Mouse (Mus musculus) layer of hippocampus, postnatal 36 days (tissue): ENCODE data around the gene Ankle1. TPM values are rescaled to one million over a fixed set of nuclear protein-coding genes. Genes with fewer than 3 reads are reported as not detected.
"Not testable (repeated sequence)": the region's sequence is repeated elsewhere in the genome, so short reads cannot be mapped to it uniquely, and the experiment has no call there.

Source experiments
- DNase-seq, 2 experiments: peaks; one replicate each; pipeline ENCODE4 v3.0.0; 2022
- total RNA-seq, 2 experiments: library from RNA; stranded (reverse); gene quantifications; 2 replicates each; pipeline ENCODE4 v1.2.3; 2021

Gene Ankle1
- total RNA-seq, 2 experiments from 2014 or later: 0.27 to 0.46 TPM

DNA sequence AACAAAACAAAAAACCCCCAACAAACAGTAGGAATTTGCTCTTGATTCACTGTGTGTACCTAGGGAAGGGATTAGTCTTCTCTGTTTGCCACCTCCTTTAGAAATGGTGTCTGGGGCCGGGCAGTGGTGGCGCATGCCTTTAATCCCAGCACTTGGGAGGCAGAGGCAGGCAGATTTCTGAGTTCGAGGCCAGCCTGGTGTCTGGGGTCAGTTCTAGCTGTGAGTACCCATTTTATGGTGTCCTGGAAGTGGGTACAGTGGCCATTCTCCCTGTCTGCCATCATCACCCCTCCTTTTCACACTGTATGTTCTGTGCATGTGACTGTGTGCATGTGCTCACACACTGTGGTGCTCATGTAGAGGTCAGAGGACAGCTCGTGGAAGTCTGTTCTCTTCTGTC, 2.4 kb downstream of the Ankle1 start:
- DNase-seq: no peak

DNA sequence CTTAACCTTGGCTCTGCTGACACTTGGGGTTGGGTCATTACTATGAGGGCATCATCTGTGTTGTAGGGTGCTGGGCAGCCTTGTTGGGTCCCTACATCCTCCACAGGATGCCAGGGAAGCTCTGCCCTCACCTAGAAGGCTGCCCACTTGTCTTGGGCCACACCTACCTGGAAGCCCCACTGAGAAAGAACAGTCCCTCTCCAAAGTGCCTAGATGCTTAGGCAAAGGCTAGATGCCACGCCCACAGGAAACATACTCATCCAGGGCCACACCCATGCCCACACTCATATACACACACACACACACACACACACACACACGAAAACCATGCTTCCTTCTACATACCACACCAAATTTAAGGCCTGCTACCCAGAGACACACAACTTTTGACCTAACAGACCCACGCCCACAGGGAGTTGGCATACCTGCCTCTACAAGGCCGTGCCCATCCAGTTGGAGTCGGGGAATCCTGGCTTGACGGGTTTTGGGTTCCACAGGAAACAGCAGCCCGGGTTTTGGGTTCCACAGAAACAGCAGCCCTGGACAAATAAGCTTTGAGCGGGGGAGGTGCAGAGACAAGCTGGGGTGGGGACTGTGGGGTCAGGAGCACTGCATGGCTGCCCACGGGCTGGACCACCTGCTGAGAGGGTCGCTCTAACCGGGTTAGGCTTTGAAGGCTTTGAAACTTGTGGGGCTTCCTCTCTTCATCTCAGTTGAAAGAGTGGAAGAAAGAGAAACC, 5.9 kb downstream of the Ankle1 start:
- no peak for DNase-seq

DNA sequence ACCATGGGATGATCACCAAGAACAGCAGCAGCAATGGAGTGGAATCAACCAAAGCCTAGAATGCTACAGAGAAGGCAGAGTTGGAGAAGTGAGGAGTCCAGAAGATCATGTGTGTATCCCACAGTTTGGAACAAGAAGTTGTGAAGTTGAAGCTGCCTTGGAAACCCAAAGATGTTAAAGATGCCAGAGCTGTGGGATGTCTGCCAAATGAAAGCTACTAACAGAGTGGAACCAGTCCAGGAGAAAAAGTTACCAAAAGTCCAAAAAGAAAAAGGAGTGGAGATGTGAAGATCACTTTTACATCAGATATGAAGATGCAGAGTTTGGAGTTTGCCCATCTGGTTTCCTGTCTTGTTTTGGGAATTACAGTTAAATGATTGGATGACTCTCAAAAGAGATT, 16.3 kb downstream of the Ankle1 start:
- no peak for DNase-seq

DNA sequence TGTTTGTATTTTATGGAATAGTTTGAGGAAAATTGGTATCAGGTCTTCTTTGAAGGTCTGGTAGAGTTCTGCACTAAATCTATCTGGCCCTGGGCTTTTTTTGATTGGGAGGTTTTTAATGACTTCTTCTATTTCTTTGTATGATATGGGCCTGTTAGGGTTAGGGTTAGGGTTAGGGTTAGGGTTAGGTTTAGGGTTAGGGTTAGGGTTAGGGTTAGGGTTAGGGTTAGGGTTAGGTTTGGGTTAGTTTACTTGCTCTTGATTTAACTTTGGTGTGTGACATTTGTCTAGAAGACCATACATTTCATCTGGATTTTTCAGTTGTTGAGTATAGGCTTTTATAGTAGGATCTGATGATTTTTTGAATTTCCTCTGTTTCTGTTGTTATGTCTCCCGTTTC, 27.1 kb downstream of the Ankle1 start:
- not testable (repeated sequence) for DNase-seq

DNA sequence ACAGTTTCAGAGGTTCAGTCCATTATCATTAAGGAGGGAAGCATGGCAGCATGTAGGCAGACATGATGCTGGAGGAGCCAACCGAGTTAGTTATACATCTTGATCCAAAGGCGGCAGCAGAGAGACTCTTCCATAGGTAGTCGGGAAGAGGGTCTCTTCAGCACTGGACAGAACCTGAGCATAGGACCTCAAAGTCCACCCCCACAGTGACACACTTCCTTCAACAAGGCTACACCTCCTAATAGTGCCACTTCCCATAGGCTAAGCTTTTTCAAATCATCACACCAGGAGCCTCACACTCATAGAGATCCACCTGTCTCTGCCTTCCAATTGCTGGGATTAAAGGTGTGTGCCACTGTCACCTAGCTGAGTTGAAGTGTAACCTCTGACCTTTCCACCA, 31.2 kb downstream of the Ankle1 start:
- DNase-seq: no peak

DNA sequence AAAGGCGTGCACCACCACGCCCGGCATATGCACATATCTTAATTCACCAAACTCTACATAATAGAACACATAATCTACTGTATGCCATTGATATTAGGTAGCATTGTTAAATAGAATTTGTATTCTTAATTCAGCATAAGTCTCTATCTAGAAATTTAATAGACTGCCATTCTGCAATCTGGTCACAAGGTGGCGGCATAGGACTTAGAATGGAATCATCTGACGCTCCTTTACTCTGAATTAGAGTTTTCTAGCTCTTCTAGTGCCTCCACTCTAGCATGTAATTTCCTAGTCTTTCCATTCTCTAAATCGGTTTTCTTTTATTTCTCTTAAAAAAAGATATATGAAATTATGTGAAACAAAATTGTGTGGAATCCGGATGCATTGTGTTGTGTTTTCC, 35.6 kb downstream of the Ankle1 start:
- DNase-seq: no peak

DNA sequence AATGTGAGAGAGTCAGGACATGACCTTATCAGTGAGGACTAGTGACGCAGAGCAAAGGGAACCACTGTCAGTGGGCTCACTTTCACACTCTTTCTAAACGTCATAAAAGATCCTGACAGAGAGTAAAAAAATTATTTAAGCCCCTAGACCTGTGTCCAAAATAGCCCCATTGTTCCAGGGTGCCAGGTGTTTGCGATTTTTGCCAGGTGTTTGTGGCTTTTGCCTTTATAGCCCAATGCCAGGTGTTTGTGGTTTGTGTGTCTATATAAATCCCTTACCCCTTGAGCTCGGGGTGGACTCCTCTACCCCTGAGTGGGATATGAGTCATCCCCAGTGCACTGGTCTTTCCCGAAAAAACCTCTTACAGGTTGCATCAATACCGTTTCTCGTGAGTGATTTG, 39.3 kb downstream of the Ankle1 start:
- DNase-seq: no peak

DNA sequence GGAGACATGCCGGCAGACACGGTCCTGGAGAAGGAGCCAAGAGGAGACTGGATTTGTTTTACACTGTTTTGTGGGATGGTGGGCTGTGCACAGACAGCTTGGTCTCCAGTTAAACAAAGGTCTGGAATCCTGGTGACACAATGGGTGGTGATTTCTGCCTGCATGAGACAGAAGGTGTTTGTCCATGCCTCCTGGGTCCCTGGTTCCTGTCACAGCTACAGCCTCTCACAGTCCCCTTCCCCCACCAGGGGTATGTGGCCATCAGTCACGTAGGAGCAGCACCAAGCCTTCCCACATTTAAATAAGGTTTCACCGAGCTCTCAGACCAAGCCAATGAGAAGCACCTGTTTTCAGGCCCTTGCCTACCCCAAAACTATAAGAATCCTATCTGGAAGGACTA, 45.5 kb downstream of the Ankle1 start:
- no peak for DNase-seq

DNA sequence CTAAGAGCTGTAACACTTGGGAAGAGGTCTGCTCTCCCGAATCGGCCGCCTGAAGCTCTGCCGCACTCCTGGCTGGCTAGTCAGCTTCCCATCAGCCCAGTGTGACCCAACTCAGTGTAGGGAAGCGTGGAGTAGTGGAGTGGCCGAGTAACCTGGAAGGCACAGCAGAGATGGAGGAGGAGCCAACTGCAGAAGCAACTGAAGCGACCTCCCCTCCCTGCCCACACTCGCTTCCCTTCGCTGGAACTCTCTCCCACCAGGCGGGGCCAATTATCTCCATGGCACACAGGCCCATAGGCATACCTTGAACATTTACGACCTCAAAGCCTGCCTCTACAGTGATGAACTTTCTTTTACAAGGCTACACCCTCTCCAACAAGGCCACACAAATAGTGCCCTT, 46.0 kb downstream of the Ankle1 start:
- DNase-seq: no peak

DNA sequence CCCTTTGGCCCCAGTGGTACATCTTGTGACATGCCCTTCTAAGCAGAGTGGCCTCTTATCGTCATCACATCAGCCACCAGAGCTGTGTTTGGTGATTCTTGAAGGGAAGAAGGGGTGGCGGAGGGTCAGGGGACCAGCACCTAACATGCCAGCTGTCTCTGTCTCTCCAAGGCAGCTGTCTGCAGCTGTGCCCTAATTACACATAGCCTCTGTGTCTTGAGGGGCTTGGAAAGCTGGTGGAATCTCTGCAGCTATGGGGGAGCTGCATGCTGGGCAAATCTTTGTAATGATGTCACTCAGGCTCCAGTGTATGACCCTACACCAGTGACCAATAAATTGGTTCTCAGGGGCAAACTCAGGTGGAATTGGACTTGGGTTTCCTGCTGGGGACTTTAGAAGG, 46.9 kb downstream of the Ankle1 start:
- DNase-seq: no peak

DNA sequence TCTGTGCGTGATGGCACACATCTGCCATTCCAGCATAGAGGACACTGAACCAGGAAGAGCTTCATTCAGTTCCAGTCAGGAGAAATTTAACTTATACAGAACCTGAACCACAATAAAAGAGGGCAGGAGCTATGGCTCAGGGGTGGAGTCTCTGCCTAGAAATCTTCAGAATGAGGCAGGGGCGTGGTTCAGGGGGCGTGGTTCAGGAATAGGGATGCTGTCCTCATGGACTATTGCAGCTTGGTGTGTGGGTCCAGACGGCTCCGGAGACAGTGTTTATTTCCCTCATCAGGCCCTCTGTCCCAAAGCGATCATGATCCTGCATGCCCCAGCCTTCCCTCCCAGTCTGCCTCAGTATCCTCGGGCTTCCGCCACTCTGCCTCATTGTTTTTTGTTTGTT, 48.9 kb downstream of the Ankle1 start:
- no peak for DNase-seq

DNA sequence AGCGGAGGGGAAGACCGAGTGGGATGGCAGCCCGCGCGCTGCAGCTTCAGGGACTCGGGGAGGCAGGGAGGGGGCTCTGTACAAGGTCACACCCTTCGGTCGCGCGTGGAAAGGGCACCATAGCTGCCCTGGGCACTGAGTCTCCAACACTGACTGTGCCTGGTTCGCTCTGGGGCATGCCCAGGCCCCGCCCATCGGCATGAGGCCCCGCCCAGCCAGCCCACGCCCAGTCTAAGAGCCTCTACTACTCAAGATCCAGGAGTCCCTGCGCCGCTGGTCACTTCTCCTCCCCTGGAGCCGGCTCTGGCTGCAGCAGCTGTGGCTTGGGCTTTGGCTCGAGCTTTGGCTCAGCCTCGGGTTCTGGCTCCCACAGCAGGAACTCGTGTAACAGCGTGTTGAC, 51.1 kb downstream of the Ankle1 start:
- no peak for DNase-seq

DNA sequence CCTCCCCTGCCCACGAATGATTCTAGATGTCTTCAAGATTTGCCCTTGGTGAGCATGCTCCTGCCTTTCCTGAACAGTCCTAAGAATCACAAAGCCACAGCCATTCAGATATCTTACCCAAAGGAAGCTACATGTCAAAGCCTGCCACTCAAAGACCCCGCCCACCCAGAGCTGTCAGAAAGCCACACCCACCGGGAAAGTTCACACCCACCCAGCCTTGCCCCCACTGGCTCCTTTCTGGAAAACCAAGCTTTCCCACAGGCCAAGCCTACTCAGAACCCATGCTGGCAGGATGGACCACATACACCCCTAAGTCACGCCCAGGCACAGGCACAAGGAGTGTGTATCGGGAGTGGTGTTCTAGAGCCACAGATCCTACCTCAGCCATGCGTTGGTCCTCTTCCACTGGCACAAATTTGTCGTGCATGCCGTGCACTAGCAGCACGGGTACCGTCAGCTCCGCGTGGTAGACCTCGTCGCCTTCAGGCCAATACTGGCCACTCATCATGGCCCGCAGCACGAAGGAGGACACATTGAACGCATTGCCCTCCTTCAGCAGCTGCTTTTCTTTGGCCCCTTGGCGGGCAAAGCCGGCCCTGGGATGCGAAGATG, 52.0 kb downstream of the Ankle1 start:
- no peak for DNase-seq

Other genes with a start within 250 kb of the Ankle1 start
- gene Myo9b, start 133.3 kb upstream of the Ankle1 start, total RNA-seq: 10 to 100 TPM; 32.9 to 36.4 TPM
- 1 to 10 TPM; 7.8 to 9.9 TPM for gene Haus8, start 133.1 kb upstream of the Ankle1 start, total RNA-seq
- gene Use1, start 39.2 kb upstream of the Ankle1 start, total RNA-seq: 100 to 1,000 TPM; 105 to 108 TPM
- gene Ocel1, start 34.7 kb upstream of the Ankle1 start, total RNA-seq: 10 to 100 TPM; 12.1 to 14.1 TPM
- 10 to 100 TPM; 42.6 to 47.1 TPM for gene Nr2f6, start 24.1 kb upstream of the Ankle1 start, total RNA-seq
- gene Ushbp1, start 10.2 kb upstream of the Ankle1 start, total RNA-seq: 1 to 10 TPM; 3.6 to 5.1 TPM
- 10 to 100 TPM; 92.1 to 93.4 TPM for gene Babam1, start 9.1 kb upstream of the Ankle1 start, total RNA-seq
- 100 to 1,000 TPM; 274 to 278 TPM for gene Abhd8, start 57.6 kb downstream of the Ankle1 start, total RNA-seq
- gene Mrpl34, start 58.9 kb downstream of the Ankle1 start, total RNA-seq: 10 to 100 TPM; 49.6 to 52.1 TPM
- 10 to 100 TPM; 87.6 to 93.5 TPM for gene Dda1, start 63.2 kb downstream of the Ankle1 start, total RNA-seq
- gene Ano8, start 80.0 kb downstream of the Ankle1 start, total RNA-seq: 10 to 100 TPM; 54.3 to 55.1 TPM
- 10 to 100 TPM; 31.7 to 33.3 TPM for gene Gtpbp3, start 82.1 kb downstream of the Ankle1 start, total RNA-seq
- gene Plvap, start 105.7 kb downstream of the Ankle1 start, total RNA-seq: 1 to 10 TPM; 6.3 to 6.7 TPM
- gene Ccdc194, start 119.7 kb downstream of the Ankle1 start, total RNA-seq: not detected
- gene Bst2, start 131.4 kb downstream of the Ankle1 start, total RNA-seq: 1 to 10 TPM; 3.0 to 5.8 TPM
- 10 to 100 TPM; 30.1 to 34.7 TPM for gene Mvb12a, start 136.9 kb downstream of the Ankle1 start, total RNA-seq
- gene Tmem221, start 152.9 kb downstream of the Ankle1 start, total RNA-seq: not detected
- gene Nxnl1, start 160.6 kb downstream of the Ankle1 start, total RNA-seq: not detected
- 100 to 1,000 TPM; 109 to 123 TPM for gene Slc27a1, start 162.9 kb downstream of the Ankle1 start, total RNA-seq
- gene Pgls, start 186.2 kb downstream of the Ankle1 start, total RNA-seq: 10 to 100 TPM; 31.0 to 35.8 TPM
- gene Fam129c, start 191.6 kb downstream of the Ankle1 start, total RNA-seq: 1 to 10 TPM; 3.7 to 4.5 TPM
- 10 to 100 TPM; 52.3 to 55.6 TPM for gene Colgalt1, start 205.0 kb downstream of the Ankle1 start, total RNA-seq